Mouse (Mus musculus) megakaryocyte, embryonic 14.5 days (primary cell): ENCODE measurements around the gene Parp14. TPM values are rescaled to one million over a fixed set of nuclear protein-coding genes. Genes with fewer than 3 reads are reported as not detected.

Source experiments
- H3K27me3 ChIP-seq: replicated peaks from 2 replicates; pipeline ENCODE3; 2012; ENCODE audit warnings: inconsistent platforms
- H3K36me3 ChIP-seq: replicated peaks from 2 replicates; pipeline ENCODE3; 2012; ENCODE audit warnings: low read length, inconsistent platforms, mixed read lengths
- H3K4me1 ChIP-seq: 2 replicates; pipeline ENCODE4 v1.6.1; 2012; ENCODE audit warnings: inconsistent platforms
- H3K4me3 ChIP-seq: replicated peaks from 2 replicates; pipeline ENCODE3; 2012; ENCODE audit warnings: moderate library complexity, mild to moderate bottlenecking, inconsistent platforms
- H3K9me3 ChIP-seq: 2 replicates; pipeline ENCODE4 v1.6.1; 2012; ENCODE audit warnings: inconsistent platforms
- FLI1 ChIP-seq: IDR thresholded peaks from 2 replicates; pipeline ENCODE4 v1.6.1; 2012; ENCODE audit warnings: low read length, inconsistent platforms, mixed read lengths
- GATA1 ChIP-seq: IDR thresholded peaks from 3 replicates; pipeline ENCODE4 v1.6.1; 2012; ENCODE audit warnings: mixed read lengths, low read length, inconsistent platforms, borderline replicate concordance
- polyA plus RNA-seq: library from polyadenylated mRNA; stranded (reverse); fragments of >175 nt; gene quantifications from 2 replicates; pipeline ENCODE4 v1.2.3, GENCODE M21; 2012; ENCODE audit warnings: low replicate concordance; ENCODE audit not compliant: insufficient read depth

The Parp14 gene
- polyA plus RNA-seq, 1 experiment: 1.3 TPM

DNA sequence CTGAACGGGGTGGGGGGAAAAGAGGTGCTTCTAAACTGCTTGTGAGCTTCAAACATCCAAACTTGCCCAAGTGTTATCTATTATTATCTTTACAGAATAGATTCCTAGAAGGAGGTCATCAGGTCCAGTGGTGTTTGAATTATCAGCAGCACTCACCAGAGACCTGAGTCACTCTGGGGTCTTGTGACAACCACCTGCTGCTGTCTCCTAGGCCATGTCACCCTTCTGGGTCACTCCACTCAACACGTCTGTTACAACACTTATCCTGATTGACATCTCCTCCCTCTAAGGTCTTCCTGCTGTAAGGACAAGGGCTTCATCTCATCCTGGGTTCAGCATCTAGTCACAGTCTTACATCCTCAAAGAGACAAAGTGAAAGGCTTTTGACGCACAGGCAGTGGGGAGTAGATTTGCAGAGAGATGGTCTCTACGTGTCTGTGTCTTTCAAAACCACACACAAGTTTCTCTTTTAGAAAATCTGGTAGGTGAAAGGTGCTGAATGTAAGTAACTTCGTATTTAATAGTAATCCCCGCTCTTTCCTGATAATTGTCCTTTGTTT lies 79.3 kb downstream of the Parp14 start:
- Histone ChIP-seq H3K4me3 (no peak overlapping the region), H3K27me3 (no peaks in the 10 kb centered on the region), H3K9me3 (peaks cover 6% of the 10 kb centered on the region; the same call in 1 of the 2 replicates), H3K36me3 (no peaks in the 10 kb centered on the region), H3K4me1 (no peaks in the 10 kb centered on the region)
- TF ChIP-seq FLI1: no peak
- TF ChIP-seq GATA1: no peak

DNA sequence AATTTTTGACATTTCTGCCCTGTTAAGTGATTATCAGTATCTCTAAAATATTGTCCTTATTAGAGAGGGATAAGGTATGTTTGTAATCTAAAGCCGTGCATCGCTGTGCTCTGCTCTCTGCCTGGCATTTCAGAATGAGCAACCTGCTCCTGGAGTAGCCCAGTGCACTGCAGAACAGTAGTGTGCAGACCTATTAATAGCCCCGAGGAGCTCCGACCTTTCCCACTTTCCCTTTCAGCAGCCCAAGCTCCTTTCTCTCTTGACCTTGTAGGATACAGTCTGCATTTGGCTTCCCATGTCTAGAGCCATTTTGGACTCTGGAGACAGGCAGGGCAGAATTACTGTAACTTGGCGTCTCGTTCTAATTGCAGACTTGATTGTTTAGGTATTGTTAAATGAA lies 83.0 kb downstream of the Parp14 start:
- no peaks in the 10 kb centered on the region for H3K4me1 ChIP-seq
- peaks cover 4% of the 10 kb centered on the region; the same call in 1 of the 2 replicates for H3K9me3 ChIP-seq
- no peaks in the 10 kb centered on the region for H3K36me3 ChIP-seq
- H3K4me3 ChIP-seq: no peak overlapping the region
- TF ChIP-seq FLI1 (no peak), GATA1 (no peak)
- no peaks in the 10 kb centered on the region for H3K27me3 ChIP-seq

GRCm38 (mm10) chr16:35787568-35788189 lies 83.7 kb downstream of the Parp14 start:
- no peak for TF ChIP-seq GATA1
- no peak for TF ChIP-seq FLI1
- Histone ChIP-seq H3K4me3 (no peak overlapping the region), H3K36me3 (no peaks in the 10 kb centered on the region), H3K9me3 (peaks cover 4% of the 10 kb centered on the region; the same call in 1 of the 2 replicates), H3K27me3 (peaks cover 2% of the 10 kb centered on the region), H3K4me1 (no peaks in the 10 kb centered on the region)

- H3K4me3 ChIP-seq: no peak overlapping the region
- H3K9me3 ChIP-seq: peaks cover 4% of the 10 kb centered on the region; the same call in 1 of the 2 replicates
- H3K36me3 ChIP-seq: no peaks in the 10 kb centered on the region
- H3K27me3 ChIP-seq: peaks cover 2% of the 10 kb centered on the region
- no peak for TF ChIP-seq FLI1
- TF ChIP-seq GATA1: no peak
- H3K4me1 ChIP-seq: no peaks in the 10 kb centered on the region
These were observed 84.2 kb downstream of the Parp14 start for GRCm38 (mm10) chr16:35787163-35787562.

DNA sequence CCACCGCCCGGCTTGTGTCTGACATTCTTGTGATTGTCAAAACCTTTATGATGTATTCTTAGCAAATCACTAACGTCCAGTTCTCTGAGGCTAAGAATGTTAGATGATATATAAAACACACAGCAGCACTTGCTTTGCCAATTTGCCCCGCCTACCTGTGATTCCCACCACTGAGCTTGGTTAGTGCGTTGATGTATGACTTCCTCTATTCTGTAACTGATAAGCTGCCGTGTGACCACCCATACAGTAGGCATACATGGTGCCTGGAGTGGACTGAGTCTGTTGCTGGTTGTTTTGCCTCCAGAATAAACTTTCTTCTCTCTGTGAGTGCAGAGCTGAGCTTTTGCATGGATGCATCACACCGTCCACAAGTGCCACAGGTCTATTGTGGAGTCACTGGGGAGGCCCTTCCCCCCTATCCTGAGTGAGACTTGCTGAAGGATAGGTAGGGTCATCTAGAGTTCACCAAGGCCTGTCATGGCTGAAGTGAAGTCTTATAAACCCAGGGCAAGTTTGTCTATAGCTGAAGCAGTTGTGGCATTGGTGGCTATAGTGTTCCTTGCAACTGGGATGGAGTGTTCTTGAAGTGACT lies 87.1 kb downstream of the Parp14 start:
- Histone ChIP-seq H3K36me3 (no peaks in the 10 kb centered on the region), H3K4me3 (no peak overlapping the region), H3K4me1 (no peaks in the 10 kb centered on the region), H3K27me3 (peaks cover 3% of the 10 kb centered on the region), H3K9me3 (no peaks in the 10 kb centered on the region)
- no peak for TF ChIP-seq FLI1
- no peak for TF ChIP-seq GATA1

DNA sequence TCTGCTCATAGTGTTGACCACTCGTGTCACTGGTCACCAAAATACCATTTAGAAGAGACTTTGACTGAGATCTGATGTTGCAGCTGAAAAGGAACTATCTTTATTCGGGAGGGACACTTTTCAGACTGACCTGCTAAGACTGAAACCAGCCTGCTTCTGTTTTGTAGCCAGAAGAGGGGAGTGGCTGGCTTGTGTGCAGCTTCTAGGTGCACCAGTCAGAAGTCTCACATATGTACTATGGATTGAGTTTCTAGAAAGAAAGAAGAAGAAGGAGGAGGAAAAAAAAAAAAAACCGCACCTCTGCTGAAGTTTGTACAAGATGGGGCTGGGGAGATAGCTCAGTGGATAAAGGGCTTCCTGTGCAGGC lies 88.2 kb downstream of the Parp14 start:
- Histone ChIP-seq H3K4me3 (no peak overlapping the region), H3K9me3 (no peaks in the 10 kb centered on the region), H3K4me1 (no peaks in the 10 kb centered on the region), H3K27me3 (peaks cover 3% of the 10 kb centered on the region), H3K36me3 (no peaks in the 10 kb centered on the region)
- TF ChIP-seq GATA1 (no peak), FLI1 (no peak)

Other genes with a start within 250 kb of the Parp14 start
- 0.97 TPM in 1 of 2 replicates, not detected in the other for gene Dirc2, start 102.2 kb downstream of the Parp14 start, polyA plus RNA-seq
- gene Hspbap1, start 101.2 kb downstream of the Parp14 start, polyA plus RNA-seq: 5.1 TPM in 1 of 2 replicates, not detected in the other
- gene Parp9, start 66.9 kb upstream of the Parp14 start, polyA plus RNA-seq: 0.62 and 3.0 TPM in 2 replicates
- gene Dtx3l, start 67.6 kb upstream of the Parp14 start, polyA plus RNA-seq: 0.40 and 1.3 TPM in 2 replicates
- 5.8 and 13.3 TPM in 2 replicates for gene Kpna1, start 107.2 kb upstream of the Parp14 start, polyA plus RNA-seq
- 0.61 and 0.82 TPM in 2 replicates for gene Wdr5b, start 169.6 kb upstream of the Parp14 start, polyA plus RNA-seq
- 3.7 and 230 TPM in 2 replicates for gene Fam162a, start 200.1 kb upstream of the Parp14 start, polyA plus RNA-seq
- gene Ccdc58, start 200.1 kb upstream of the Parp14 start, polyA plus RNA-seq: 2.3 and 7.6 TPM in 2 replicates